Mouse (Mus musculus) MEL (cell line): ENCODE data around the gene Limch1.

ENCODE experiments used
- CTCF ChIP-seq, 3 experiments: IDR thresholded peaks in 2 of 3; conservative IDR thresholded peaks in 1 of 3; 2 replicates each; pipeline ENCODE4 v1.5.1; 2011 to 2012; ENCODE audit warnings: low read length in 3 of 3, low read depth in 2 of 3, mild to moderate bottlenecking in 2 of 3, improper control_type of control experiment in 1 of 3, inconsistent platforms in 1 of 3, mixed read lengths in 1 of 3, moderate library complexity in 1 of 3; ENCODE audit not compliant: control insufficient read depth in 1 of 3, insufficient read depth in 1 of 3, poor library complexity in 1 of 3, severe bottlenecking in 1 of 3
- EP300 ChIP-seq, 2 experiments: IDR thresholded peaks; 2 replicates each; pipeline ENCODE4 v1.6.1; 2011; ENCODE audit warnings: improper control_type of control experiment in 2 of 2, low read length in 2 of 2, low read depth in 1 of 2, mild to moderate bottlenecking in 1 of 2
- GATA1 ChIP-seq: IDR thresholded peaks from 2 replicates; pipeline ENCODE4 v1.6.1; 2011; ENCODE audit warnings: low read depth, low read length, improper control_type of control experiment
- KAT2A ChIP-seq: conservative IDR thresholded peaks from 2 replicates; pipeline ENCODE4 v1.6.1; 2012; ENCODE audit warnings: low read depth, low read length, improper control_type of control experiment, inconsistent platforms
- MYB ChIP-seq: IDR thresholded peaks from 2 replicates; pipeline ENCODE4 v1.6.1; 2011; ENCODE audit warnings: mild to moderate bottlenecking, low read depth, low read length, improper control_type of control experiment
- NELFE ChIP-seq: IDR thresholded peaks from 2 replicates; pipeline ENCODE4 v1.6.1; 2011; ENCODE audit warnings: low read depth, low read length, improper control_type of control experiment
- POLR2A ChIP-seq, 2 experiments: IDR thresholded peaks; 2 replicates each; pipeline ENCODE4 v1.6.1; 2011 to 2012; ENCODE audit warnings: low read length in 2 of 2, mild to moderate bottlenecking in 2 of 2, control low read depth in 1 of 2, improper control_type of control experiment in 1 of 2, low read depth in 1 of 2, moderate library complexity in 1 of 2; ENCODE audit not compliant: control insufficient read depth in 1 of 2, insufficient read depth in 1 of 2, poor library complexity in 1 of 2
- POLR2AphosphoS2 ChIP-seq: IDR thresholded peaks from 2 replicates; pipeline ENCODE4 v1.6.1; 2011; ENCODE audit warnings: low read length, improper control_type of control experiment
- POLR2AphosphoS5 ChIP-seq: IDR thresholded peaks from 2 replicates; pipeline ENCODE4 v1.6.1; 2012; ENCODE audit warnings: low read depth, borderline replicate concordance, mild to moderate bottlenecking, inconsistent platforms, low read length, moderate library complexity, mixed read lengths
- SMC3 ChIP-seq: IDR thresholded peaks from 2 replicates; pipeline ENCODE4 v1.6.1; 2011; ENCODE audit warnings: low read depth, low read length, improper control_type of control experiment
- UBTF ChIP-seq: IDR thresholded peaks from 2 replicates; pipeline ENCODE4 v1.6.1; 2012; ENCODE audit warnings: low read depth, mild to moderate bottlenecking, inconsistent platforms, low read length, improper control_type of control experiment, moderate library complexity, borderline replicate concordance; ENCODE audit not compliant: insufficient read depth
- USF1 ChIP-seq: IDR thresholded peaks from 2 replicates; pipeline ENCODE4 v1.6.1; 2014; ENCODE audit warnings: low read depth, mild to moderate bottlenecking, inconsistent platforms, low read length, improper control_type of control experiment, moderate library complexity
- ZMIZ1 ChIP-seq: IDR thresholded peaks from 2 replicates; pipeline ENCODE4 v1.6.1; 2012; ENCODE audit warnings: low read depth, mild to moderate bottlenecking, inconsistent platforms, low read length, improper control_type of control experiment, moderate library complexity

DNA sequence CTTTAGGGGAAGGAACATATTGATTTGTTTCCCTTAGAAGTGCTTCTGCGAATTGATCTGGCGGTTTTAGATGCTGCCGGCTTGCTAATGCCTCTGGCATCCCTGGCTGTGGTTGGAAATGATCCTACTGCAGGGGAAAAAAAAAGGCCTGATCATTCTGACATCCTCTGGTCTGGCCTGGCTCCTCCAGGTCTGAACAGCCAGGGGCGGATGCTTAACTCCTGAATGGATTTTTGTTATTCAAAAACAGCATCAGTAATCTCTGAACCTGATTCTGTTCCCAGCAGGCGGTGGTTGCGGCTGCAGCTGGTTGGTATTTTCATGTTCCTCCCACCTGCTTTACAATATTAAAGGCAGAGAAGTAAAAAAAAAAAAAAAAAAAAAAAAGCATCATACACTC, 337.5 kb downstream of the Limch1 start:
- TF ChIP-seq CTCF (IDR thresholded peaks at IDR 0.05 in 2 of 3, conservative IDR thresholded peaks at IDR 0.05 in 1 of 3; ENCODE audit: control insufficient read depth in 1 of 3, insufficient read depth in 1 of 3, low read depth in 2 of 3, low read length in 3 of 3, poor library complexity in 1 of 3, severe bottlenecking in 1 of 3) (no peak), KAT2A (no peak), POLR2AphosphoS2 (no peak), POLR2A (IDR thresholded peaks at IDR 0.05; ENCODE audit: control insufficient read depth in 1 of 2, insufficient read depth in 1 of 2, low read depth in 1 of 2, low read length in 2 of 2, poor library complexity in 1 of 2) (no peak), ZMIZ1 (no peak), USF1 (no peak), UBTF (no peak), MYB (no peak), EP300 (IDR thresholded peaks at IDR 0.05; ENCODE audit: low read depth in 1 of 2, low read length in 2 of 2) (no peak), SMC3 (no peak), NELFE (no peak), POLR2AphosphoS5 (no peak), GATA1 (no peak)
